Mouse (Mus musculus) liver, embryonic 15.5 days (tissue): ENCODE measurements at regions not wholly inside any gene's neighbourhood (a gene's known extent, or its start where the extent isn't known, plus 50 kb on each side); places are given as distances from the start of the nearest gene placed in this dataset.

Experiments
- ATAC-seq: fragments of 200-750 bp; cut with Nextera tagmentation; 2 replicates; pipeline ENCODE4 v1.8.0; 2017; ENCODE audit warnings: moderate number of reproducible peaks, mild to moderate bottlenecking, moderate library complexity; ENCODE audit not compliant: insufficient read depth
- H3K27ac ChIP-seq: fragments of 300-500 bp; sonication (generic); replicated peaks from 2 replicates; pipeline ENCODE4 v1.5.1; 2015; ENCODE audit warnings: mild to moderate bottlenecking, inconsistent platforms
- H3K27me3 ChIP-seq: fragments of 300-500 bp; sonication (generic); 2 replicates; pipeline ENCODE4 v1.6.1; 2015; ENCODE audit warnings: mild to moderate bottlenecking, inconsistent platforms
- H3K36me3 ChIP-seq: fragments of 300-500 bp; sonication (generic); replicated peaks from 2 replicates; pipeline ENCODE4 v1.6.1; 2015; ENCODE audit warnings: moderate library complexity, mild to moderate bottlenecking, inconsistent platforms
- H3K4me1 ChIP-seq: fragments of 300-500 bp; sonication (generic); replicated peaks from 2 replicates; pipeline ENCODE4 v1.6.1; 2015; ENCODE audit warnings: inconsistent platforms
- H3K4me2 ChIP-seq: fragments of 300-500 bp; sonication (generic); 2 replicates; pipeline ENCODE4 v1.6.1; 2015; ENCODE audit warnings: moderate library complexity, mild to moderate bottlenecking, inconsistent platforms
- H3K4me3 ChIP-seq: fragments of 300-500 bp; sonication (generic); replicated peaks from 2 replicates; pipeline ENCODE4 v1.5.1; 2015; ENCODE audit warnings: mild to moderate bottlenecking, inconsistent platforms
- H3K9ac ChIP-seq: fragments of 300-500 bp; sonication (generic); 2 replicates; pipeline ENCODE4 v1.6.1; 2015; ENCODE audit warnings: moderate library complexity, mild to moderate bottlenecking, inconsistent platforms
- H3K9me3 ChIP-seq: fragments of 300-500 bp; sonication (generic); replicated peaks from 2 replicates; pipeline ENCODE4 v1.6.1; 2016; ENCODE audit warnings: inconsistent platforms
- WGBS: fragments of 180-500 bp; shearing (Covaris S2); methylation state at CpG from one replicate; pipeline ENCODE4 v1.1.7; 2015; ENCODE audit warnings: mixed read lengths; ENCODE audit not compliant: insufficient replicate concordance; 5-methylcytosine and 5-hydroxymethylcytosine counted together

GRCm38 (mm10) chr11:104038271-104038800 lies 71.8 kb downstream of the Arf2 start:
- Histone ChIP-seq H3K27ac (no peak overlapping the region), H3K36me3 (no peaks in the 10 kb centered on the region), H3K4me2 (no peak overlapping the region), H3K4me1 (no peaks in the 10 kb centered on the region), H3K4me3 (no peak overlapping the region), H3K27me3 (no peaks in the 10 kb centered on the region), H3K9ac (no peak overlapping the region), H3K9me3 (no peaks in the 10 kb centered on the region)
- no peak for ATAC-seq
- 51% methylated on average over 6 of the region's 6 CpGs for WGBS

DNA sequence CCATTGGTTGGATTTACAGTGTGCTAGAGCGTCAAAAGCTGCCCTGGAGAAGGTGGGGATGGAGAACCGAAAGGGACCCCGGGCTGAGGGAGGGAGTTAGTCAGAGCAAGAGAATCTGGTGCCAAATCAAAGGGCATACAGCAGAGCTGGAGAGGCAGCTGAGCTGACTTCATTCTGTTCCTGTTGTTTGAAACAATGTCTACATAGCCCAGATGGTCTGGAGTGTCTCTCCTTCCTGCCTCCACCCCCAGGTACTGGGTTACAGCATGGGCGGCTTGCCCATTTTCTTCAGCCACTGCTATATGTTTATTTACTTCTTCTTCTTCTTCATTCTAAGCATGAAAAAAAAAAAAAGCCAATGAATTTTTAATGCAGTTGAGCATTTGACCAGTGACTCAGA lies 78.7 kb downstream of the Arf2 start:
- WGBS: 61% methylated on average over 4 of the region's 4 CpGs
- no peaks in the 10 kb centered on the region for H3K27me3 ChIP-seq

GRCm38 (mm10) chr11:104051986-104052385 lies 80.7 kb upstream of the Crhr1 start:
- ATAC-seq: no peak
- no peak overlapping the region for H3K4me3 ChIP-seq
- no peak overlapping the region for H3K4me2 ChIP-seq
- no peaks in the 10 kb centered on the region for H3K36me3 ChIP-seq
- H3K27ac ChIP-seq: no peak overlapping the region
- H3K9ac ChIP-seq: no peak overlapping the region
- WGBS: 77% methylated on average over 3 of the region's 3 CpGs
- no peaks in the 10 kb centered on the region for H3K27me3 ChIP-seq
- no peaks in the 10 kb centered on the region for H3K9me3 ChIP-seq
- H3K4me1 ChIP-seq: no peaks in the 10 kb centered on the region

More for the DNA sequence above, 78.7 kb downstream of the Arf2 start:
- H3K27ac ChIP-seq: no peak overlapping the region
- H3K4me1 ChIP-seq: no peaks in the 10 kb centered on the region
- no peak for ATAC-seq
- no peaks in the 10 kb centered on the region for H3K36me3 ChIP-seq
- no peak overlapping the region for H3K4me2 ChIP-seq
- no peaks in the 10 kb centered on the region for H3K9me3 ChIP-seq
- H3K9ac ChIP-seq: no peak overlapping the region
- no peak overlapping the region for H3K4me3 ChIP-seq

- WGBS: 18% methylated on average over 7 of the region's 7 CpGs
Measured at GRCm38 (mm10) chr11:104053242-104053641, 79.4 kb upstream of the Crhr1 start.

GRCm38 (mm10) chr11:104055941-104056340 lies 76.7 kb upstream of the Crhr1 start:
- Histone ChIP-seq H3K27me3 (no peaks in the 10 kb centered on the region), H3K9me3 (no peaks in the 10 kb centered on the region), H3K4me3 (no peak overlapping the region), H3K9ac (no peak overlapping the region), H3K36me3 (no peaks in the 10 kb centered on the region), H3K27ac (no peak overlapping the region), H3K4me2 (no peak overlapping the region), H3K4me1 (0 out of 2 replicates have a peak, but pooled peaks cover 5% of the 10 kb centered on the region)
- ATAC-seq: no peak
- 51% methylated on average over 6 of the region's 6 CpGs for WGBS

More at GRCm38 (mm10) chr11:104053242-104053641, 79.4 kb upstream of the Crhr1 start:
- Histone ChIP-seq H3K27me3 (no peaks in the 10 kb centered on the region), H3K4me2 (no peak overlapping the region), H3K36me3 (no peaks in the 10 kb centered on the region), H3K4me1 (0 out of 2 replicates have a peak, but pooled peaks cover under 1% of the 10 kb centered on the region), H3K9ac (no peak overlapping the region), H3K9me3 (no peaks in the 10 kb centered on the region), H3K27ac (no peak overlapping the region), H3K4me3 (no peak overlapping the region)
- no peak for ATAC-seq

- WGBS: 32% methylated on average over 4 of the region's 4 CpGs
- Histone ChIP-seq H3K4me1 (0 out of 2 replicates have a peak, but pooled peaks cover 5% of the 10 kb centered on the region), H3K27me3 (no peaks in the 10 kb centered on the region), H3K27ac (no peak overlapping the region), H3K4me2 (no peak overlapping the region), H3K4me3 (no peak overlapping the region), H3K9me3 (no peaks in the 10 kb centered on the region), H3K36me3 (no peaks in the 10 kb centered on the region), H3K9ac (no peak overlapping the region)
- no peak for ATAC-seq
Measured at GRCm38 (mm10) chr11:104057046-104057445, 75.6 kb upstream of the Crhr1 start.

DNA sequence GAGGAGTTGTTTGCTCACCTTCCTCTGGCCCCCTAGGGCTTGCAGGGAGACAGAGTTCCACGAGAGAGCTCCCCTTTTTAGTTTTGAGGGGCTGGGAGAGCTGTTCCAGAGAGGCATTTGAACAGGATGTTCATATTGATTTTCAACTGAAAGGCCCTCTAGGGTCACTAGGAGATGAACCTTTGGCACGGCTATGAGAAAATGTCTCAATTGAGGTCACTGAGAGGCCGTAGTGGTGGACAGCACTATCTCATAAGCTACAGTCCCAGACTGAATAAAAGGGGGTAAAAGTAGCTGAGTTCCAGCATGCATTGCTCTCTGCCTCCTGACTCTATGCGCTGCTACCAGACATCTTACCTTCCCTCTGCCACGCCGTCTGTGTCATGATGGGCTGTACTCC lies 74.1 kb upstream of the Crhr1 start:
- H3K4me2 ChIP-seq: no peak overlapping the region
- 58% methylated on average over 6 of the region's 6 CpGs for WGBS
- H3K9ac ChIP-seq: no peak overlapping the region
- peak; percentile 44 for ATAC-seq
- H3K4me1 ChIP-seq: 0 out of 2 replicates have a peak, but pooled peaks cover 5% of the 10 kb centered on the region
- no peak overlapping the region for H3K4me3 ChIP-seq
- H3K36me3 ChIP-seq: no peaks in the 10 kb centered on the region
- H3K27me3 ChIP-seq: no peaks in the 10 kb centered on the region
- no peak overlapping the region for H3K27ac ChIP-seq
- no peaks in the 10 kb centered on the region for H3K9me3 ChIP-seq

DNA sequence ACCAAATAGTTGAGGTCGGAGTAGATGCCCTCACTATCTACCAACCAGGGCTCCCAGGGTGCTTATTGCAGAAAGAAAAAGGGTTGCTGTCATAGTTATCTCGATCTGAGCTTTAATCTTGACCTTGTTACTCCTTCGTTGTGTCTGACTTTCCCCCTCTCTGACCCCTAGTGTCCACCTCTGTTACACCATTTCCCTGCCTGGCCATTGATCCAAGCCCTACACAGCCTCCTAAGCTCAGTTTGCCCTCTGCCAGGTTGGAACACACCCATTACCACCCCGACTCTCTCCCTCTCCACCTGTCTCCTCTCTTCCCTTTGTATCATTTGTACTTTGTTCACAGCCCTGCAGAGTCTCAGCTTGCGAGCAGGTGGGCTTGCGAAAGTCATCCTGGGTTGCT lies 73.6 kb upstream of the Crhr1 start:
- WGBS: 42% methylated on average over 6 of the region's 6 CpGs
- ATAC-seq: no peak
- H3K27ac ChIP-seq: no peak overlapping the region
- H3K4me2 ChIP-seq: 0 out of 2 replicates have a peak overlapping the region, but pooled peaks have one; percentile 10
- no peaks in the 10 kb centered on the region for H3K27me3 ChIP-seq
- 0 out of 2 replicates have a peak, but pooled peaks cover 5% of the 10 kb centered on the region for H3K4me1 ChIP-seq
- no peaks in the 10 kb centered on the region for H3K36me3 ChIP-seq
- no peak overlapping the region for H3K9ac ChIP-seq
- H3K4me3 ChIP-seq: no peak overlapping the region
- H3K9me3 ChIP-seq: no peaks in the 10 kb centered on the region

- Histone ChIP-seq H3K9me3 (no peaks in the 10 kb centered on the region), H3K27ac (no peak overlapping the region), H3K9ac (no peak overlapping the region), H3K27me3 (no peaks in the 10 kb centered on the region), H3K36me3 (no peaks in the 10 kb centered on the region), H3K4me2 (no peak overlapping the region), H3K4me1 (0 out of 2 replicates have a peak, but pooled peaks cover 5% of the 10 kb centered on the region), H3K4me3 (no peak overlapping the region)
- WGBS: 64% methylated on average over 6 of the region's 6 CpGs
- ATAC-seq: no peak
Measured at GRCm38 (mm10) chr11:104061361-104061760, 71.3 kb upstream of the Crhr1 start.

DNA sequence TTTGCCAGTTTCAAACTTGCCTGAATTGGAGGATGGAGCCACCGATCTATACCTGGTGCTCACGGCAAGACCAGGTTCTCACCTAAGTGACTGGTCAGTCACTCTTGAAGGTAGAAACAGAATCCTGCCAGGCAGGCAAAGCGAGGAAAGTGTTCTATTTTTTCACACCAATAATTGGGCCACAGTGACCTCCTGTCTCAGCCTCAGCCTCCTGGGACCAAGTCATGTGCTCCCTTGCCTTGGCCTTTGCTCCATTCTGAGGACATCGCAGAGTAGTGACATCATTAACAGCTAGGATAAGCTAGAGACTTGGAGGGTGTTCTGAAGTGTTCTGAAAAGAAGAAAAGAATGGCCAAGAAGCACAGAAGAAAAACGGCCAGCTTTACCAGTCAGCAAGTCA lies 67.5 kb upstream of the Crhr1 start:
- no peak overlapping the region for H3K4me2 ChIP-seq
- no peak overlapping the region for H3K9ac ChIP-seq
- 69% methylated on average over 5 of the region's 5 CpGs for WGBS
- H3K9me3 ChIP-seq: no peaks in the 10 kb centered on the region
- no peaks in the 10 kb centered on the region for H3K36me3 ChIP-seq
- no peaks in the 10 kb centered on the region for H3K4me1 ChIP-seq
- no peaks in the 10 kb centered on the region for H3K27me3 ChIP-seq
- ATAC-seq: no peak
- no peak overlapping the region for H3K27ac ChIP-seq
- no peak overlapping the region for H3K4me3 ChIP-seq

DNA sequence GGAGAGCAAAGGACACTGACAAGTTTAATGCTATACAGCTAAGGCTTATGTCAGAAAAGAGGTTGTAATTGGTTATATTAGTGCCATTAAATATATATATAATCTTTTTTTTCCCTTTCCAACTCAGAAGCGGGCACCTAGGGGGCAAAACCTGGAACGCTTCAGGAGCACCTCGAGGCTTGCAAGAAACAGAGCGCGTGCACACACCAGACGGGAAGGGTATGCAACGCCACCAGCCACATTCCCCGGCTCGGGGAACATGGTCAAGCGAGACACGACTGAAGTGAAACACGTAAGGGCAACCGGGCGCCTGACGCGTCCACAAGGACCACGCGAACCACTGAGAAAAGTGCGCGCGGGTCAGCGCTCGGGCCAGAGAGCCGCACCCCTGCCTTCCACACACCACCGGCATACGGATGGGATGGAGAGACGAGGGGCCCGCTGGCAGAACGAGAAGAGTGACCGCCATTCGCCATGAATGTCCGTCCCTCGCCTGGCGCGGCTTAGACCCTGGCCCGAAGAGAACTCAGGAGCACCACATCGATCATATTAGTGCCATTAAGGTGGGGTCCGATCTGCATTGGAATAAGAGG lies 60.0 kb upstream of the Crhr1 start:
- H3K9me3 ChIP-seq: no peaks in the 10 kb centered on the region
- WGBS: 79% methylated on average over 38 of the region's 38 CpGs
- no peaks in the 10 kb centered on the region for H3K36me3 ChIP-seq
- no peak overlapping the region for H3K4me3 ChIP-seq
- H3K4me1 ChIP-seq: no peaks in the 10 kb centered on the region
- no peaks in the 10 kb centered on the region for H3K27me3 ChIP-seq
- H3K9ac ChIP-seq: no peak overlapping the region
- no peak overlapping the region for H3K4me2 ChIP-seq
- ATAC-seq: no peak
- no peak overlapping the region for H3K27ac ChIP-seq

DNA sequence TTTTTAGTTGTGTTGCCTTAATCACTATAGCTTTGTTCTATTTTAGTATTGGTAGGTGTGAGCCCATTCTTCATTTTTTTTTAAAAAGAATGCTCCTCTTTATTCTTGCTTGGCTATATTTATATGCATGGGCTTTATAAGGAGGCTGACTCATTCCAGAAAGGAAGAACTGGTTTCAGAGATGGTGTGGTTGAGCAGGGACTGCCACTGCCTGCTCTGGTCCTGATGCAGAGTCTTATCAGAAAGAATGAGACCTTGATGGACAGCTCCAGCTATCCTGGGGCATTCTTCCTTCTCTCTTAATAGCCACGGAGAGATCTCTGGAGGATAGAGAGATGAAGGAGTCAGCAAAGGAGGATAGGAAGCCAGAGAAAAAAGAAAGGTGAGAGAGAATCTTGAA lies 57.9 kb upstream of the Crhr1 start:
- no peak overlapping the region for H3K4me2 ChIP-seq

More for the DNA sequence above, 57.9 kb upstream of the Crhr1 start:
- H3K4me3 ChIP-seq: no peak overlapping the region
- WGBS: 40% methylated on average over 1 of the region's 1 CpGs
- no peaks in the 10 kb centered on the region for H3K9me3 ChIP-seq
- no peak overlapping the region for H3K9ac ChIP-seq
- no peaks in the 10 kb centered on the region for H3K4me1 ChIP-seq
- ATAC-seq: no peak
- no peaks in the 10 kb centered on the region for H3K27me3 ChIP-seq
- no peak overlapping the region for H3K27ac ChIP-seq
- H3K36me3 ChIP-seq: no peaks in the 10 kb centered on the region
